Mouse (Mus musculus): ENCODE data around the gene Tysnd1. TPM values are rescaled to one million over a fixed set of nuclear protein-coding genes. Genes with fewer than 3 reads are reported as not detected.

Tysnd1 gene
- polyA plus RNA-seq, 2 experiments = 14.2 to 16.2 TPM

DNA sequence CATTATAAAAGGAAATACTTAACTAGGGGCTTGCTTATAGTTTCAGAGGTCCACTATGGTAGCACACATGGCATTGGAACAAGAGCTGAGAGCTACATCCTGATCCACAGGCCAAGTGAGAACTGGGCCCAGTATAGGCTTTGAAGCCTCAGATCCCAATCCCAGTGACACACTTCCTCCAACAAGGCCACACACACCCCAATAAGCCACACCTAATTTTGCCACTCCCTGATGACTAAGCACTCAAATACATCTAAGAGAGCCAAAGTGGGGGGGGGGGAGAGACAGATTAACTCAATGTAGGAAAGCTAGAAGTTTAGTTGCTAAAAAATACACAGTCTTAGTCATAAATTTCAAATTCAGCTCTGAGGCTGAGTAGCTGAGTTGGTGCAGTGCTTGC, 25.4 kb upstream of the Tysnd1 start:
- Histone ChIP-seq H3K36me3 (replicated peaks; ENCODE audit: control insufficient read depth, insufficient read depth, low read depth) (peaks cover 23% of the 10 kb centered on the region), H3K27me3 (ENCODE audit: control insufficient read depth, insufficient read depth, low read length) (no peaks in the 10 kb centered on the region), H3K4me3 (ENCODE audit: insufficient read depth in 1 of 2, low read depth in 2 of 2, low read length in 2 of 2) (no peak overlapping the region), H3K9me3 (ENCODE audit: control insufficient read depth, low read length) (no peaks in the 10 kb centered on the region), H3K4me1 (replicated peaks; ENCODE audit: control insufficient read depth in 2 of 2, insufficient read depth in 2 of 2, low read length in 1 of 2) (peaks cover 5 to 8% of the 10 kb centered on the region in 2 experiments; a peak in 3 of 4 replicates), H3K27ac (no peak overlapping the region), H3K9ac (replicated peaks) (no peak overlapping the region), H3K4me2 (ENCODE audit: low read depth) (no peak overlapping the region)
- TF ChIP-seq EP300 (IDR thresholded peaks at IDR 0.05; ENCODE audit: low read depth) = no peak
- no peak for TF ChIP-seq CTCF (IDR thresholded peaks at IDR 0.05; ENCODE audit: low read depth)
- no peak for DNase-seq (ENCODE audit: low read depth in 3 of 3, low spot score in 3 of 3)
- ATAC-seq (ENCODE audit: insufficient read depth) = peak; percentile 65; the same call in 1 of the 2 replicates

DNA sequence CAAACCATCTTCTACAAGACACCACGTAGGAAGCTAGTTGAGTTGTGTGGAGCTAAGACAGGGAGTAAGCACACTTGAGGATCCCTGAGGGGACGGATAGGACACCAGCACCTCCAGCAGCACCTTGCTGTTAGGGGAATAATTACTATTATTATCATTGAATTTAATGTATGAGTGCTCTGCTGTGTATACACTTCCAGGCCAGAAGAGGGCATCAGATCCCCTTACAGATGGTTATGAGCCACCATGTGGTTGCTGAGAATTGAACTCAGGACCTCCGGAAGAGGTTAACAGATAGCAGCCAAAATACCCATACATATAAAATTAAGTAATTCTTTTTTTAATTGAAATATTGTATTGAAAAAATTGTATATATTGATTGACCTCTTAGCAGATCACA, 24.6 kb upstream of the Tysnd1 start:
- H3K27me3 ChIP-seq (ENCODE audit: control insufficient read depth, insufficient read depth, low read length) = no peaks in the 10 kb centered on the region
- H3K27ac ChIP-seq = no peak overlapping the region
- no peaks in the 10 kb centered on the region for H3K9me3 ChIP-seq (ENCODE audit: control insufficient read depth, low read length)
- peaks cover 5 to 8% of the 10 kb centered on the region in 2 experiments; a peak in 3 of 4 replicates for H3K4me1 ChIP-seq (replicated peaks; ENCODE audit: control insufficient read depth in 2 of 2, insufficient read depth in 2 of 2, low read length in 1 of 2)
- no peak for DNase-seq (ENCODE audit: low read depth in 3 of 3, low spot score in 3 of 3)
- TF ChIP-seq CTCF (IDR thresholded peaks at IDR 0.05; ENCODE audit: low read depth) (peak; percentile 40; the same call in 1 of the 2 replicates), EP300 (IDR thresholded peaks at IDR 0.05; ENCODE audit: low read depth) (no peak)
- 77% methylated on average over 3 of the region's 3 CpGs for WGBS (ENCODE audit: insufficient replicate concordance)
- H3K36me3 ChIP-seq (replicated peaks; ENCODE audit: control insufficient read depth, insufficient read depth, low read depth) = peaks cover 23% of the 10 kb centered on the region
- no peak overlapping the region for H3K4me3 ChIP-seq (ENCODE audit: insufficient read depth in 1 of 2, low read depth in 2 of 2, low read length in 2 of 2)
- no peak overlapping the region for H3K9ac ChIP-seq (replicated peaks)
- ATAC-seq (ENCODE audit: insufficient read depth) = no peak
- no peak overlapping the region for H3K4me2 ChIP-seq (ENCODE audit: low read depth)

DNA sequence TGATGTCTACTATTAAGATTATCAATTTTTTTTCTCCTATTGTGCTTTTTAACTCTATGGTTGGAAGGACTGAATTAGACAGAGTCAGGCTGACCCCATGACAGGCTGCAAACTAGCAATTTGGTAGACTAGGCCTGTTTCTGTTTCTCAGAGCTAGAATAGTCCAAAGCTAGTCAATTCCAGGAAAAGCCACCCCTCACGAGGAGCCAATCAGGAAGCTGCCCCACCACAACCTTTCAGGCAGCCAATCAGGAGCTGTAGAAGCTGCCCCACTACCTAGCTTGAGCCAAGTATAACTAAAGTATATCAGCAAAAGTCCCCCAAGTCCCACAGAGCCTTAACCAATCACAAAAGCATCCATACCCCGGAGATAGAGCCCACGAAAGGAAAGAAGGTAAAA, 19.4 kb upstream of the Tysnd1 start:
- Histone ChIP-seq H3K9ac (replicated peaks) (no peak overlapping the region), H3K36me3 (replicated peaks; ENCODE audit: control insufficient read depth, insufficient read depth, low read depth) (peaks cover 4% of the 10 kb centered on the region), H3K27ac (peak overlapping the region; percentile 22), H3K27me3 (ENCODE audit: control insufficient read depth, insufficient read depth, low read length) (no peaks in the 10 kb centered on the region), H3K4me3 (ENCODE audit: insufficient read depth in 1 of 2, low read depth in 2 of 2, low read length in 2 of 2) (no peak overlapping the region), H3K4me2 (ENCODE audit: low read depth) (peak overlapping the region; percentile 34), H3K9me3 (ENCODE audit: control insufficient read depth, low read length) (no peaks in the 10 kb centered on the region), H3K4me1 (replicated peaks; ENCODE audit: control insufficient read depth in 2 of 2, insufficient read depth in 2 of 2, low read length in 1 of 2) (peaks cover 10 to 12% of the 10 kb centered on the region in 2 experiments; a peak in 3 of 4 replicates)
- 21% methylated on average over 3 of the region's 3 CpGs for WGBS (ENCODE audit: insufficient replicate concordance)
- ATAC-seq (ENCODE audit: insufficient read depth) = peak; percentile 12
- TF ChIP-seq EP300 (IDR thresholded peaks at IDR 0.05; ENCODE audit: low read depth) (no peak), CTCF (IDR thresholded peaks at IDR 0.05; ENCODE audit: low read depth) (no peak)
- peak; percentile 48 to 65 (median 55) for DNase-seq (ENCODE audit: low read depth in 3 of 3, low spot score in 3 of 3)

DNA sequence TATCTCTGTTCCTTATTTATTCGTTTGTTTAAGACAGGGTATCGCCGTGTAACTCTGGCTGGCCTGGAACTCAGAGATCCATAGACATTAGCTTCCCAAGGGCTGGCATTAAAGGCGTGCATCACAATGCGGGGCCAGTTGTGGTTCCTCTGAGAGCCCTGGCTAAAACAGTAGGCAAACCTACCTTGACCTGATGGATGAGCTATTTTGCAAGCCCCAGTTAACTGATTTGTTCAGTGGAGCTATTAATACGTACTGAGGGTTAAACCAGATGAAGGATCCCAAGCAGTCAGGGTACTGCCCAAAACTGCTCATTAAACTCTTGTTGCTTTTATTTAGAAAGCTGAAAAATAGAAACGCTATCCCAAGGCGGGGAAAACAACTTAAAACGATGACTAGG, 15.8 kb upstream of the Tysnd1 start:
- 44% methylated on average over 9 of the region's 9 CpGs for WGBS (ENCODE audit: insufficient replicate concordance)

DNA sequence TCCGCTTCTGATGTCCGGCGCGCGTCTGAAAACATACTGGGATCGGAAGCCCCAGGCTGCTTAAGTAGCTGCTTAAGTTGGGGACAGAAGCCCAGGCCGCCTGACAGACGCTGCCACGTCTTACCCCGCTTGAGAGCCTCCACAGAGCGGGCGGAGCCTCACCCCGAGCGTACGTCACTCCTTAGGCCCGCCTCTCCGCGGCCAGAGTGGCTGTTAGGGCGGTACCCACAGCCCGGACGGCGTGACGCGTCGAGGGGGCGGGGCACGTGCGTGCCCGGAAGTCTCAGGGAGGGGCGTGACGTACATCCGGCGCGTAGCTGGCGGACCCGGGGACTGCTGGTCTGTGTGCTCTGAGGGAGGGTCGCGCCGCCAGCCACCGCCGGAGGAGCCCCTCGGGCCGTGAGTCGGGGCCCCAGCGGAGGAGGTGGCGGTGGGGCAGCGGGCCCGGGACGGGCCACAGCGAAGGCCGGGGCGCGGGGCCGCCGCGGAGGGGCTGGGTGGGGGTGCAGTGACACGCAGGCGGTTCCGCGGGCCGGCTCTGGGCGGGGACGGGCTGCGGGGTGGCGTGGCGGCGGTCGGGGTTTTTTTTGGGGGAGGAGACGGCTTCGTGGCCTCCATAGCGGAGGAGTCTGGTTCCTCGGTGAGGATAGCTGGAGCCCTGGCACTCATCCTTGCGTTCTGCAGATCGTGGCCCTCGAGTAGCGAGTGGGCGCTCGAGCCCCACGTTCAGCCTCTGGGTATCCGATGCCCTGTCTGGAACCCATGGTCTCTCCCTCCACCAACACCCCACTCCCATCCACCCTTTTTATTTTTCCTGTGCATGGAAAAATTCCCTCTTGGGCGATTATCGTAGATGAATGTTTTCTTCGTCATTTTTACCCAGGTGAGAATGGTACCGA, 15.1 kb upstream of the Tysnd1 start, which contains the start of gene Sar1a:
Gene Sar1a (plus strand): TSS at position 285 of the 899 bp plus-strand sequence.
- Histone ChIP-seq H3K4me1 (replicated peaks; ENCODE audit: control insufficient read depth in 2 of 2, insufficient read depth in 2 of 2, low read length in 1 of 2) (peaks cover 10 to 17% of the 10 kb centered on the region in 2 experiments; a peak in 3 of 4 replicates), H3K27me3 (ENCODE audit: control insufficient read depth, insufficient read depth, low read length) (no peaks in the 10 kb centered on the region), H3K36me3 (replicated peaks; ENCODE audit: control insufficient read depth, insufficient read depth, low read depth) (peaks cover 8% of the 10 kb centered on the region), H3K4me2 (ENCODE audit: low read depth) (peak within 1 kb of the TSS; percentile 90), H3K4me3 (ENCODE audit: insufficient read depth in 1 of 2, low read depth in 2 of 2, low read length in 2 of 2) (peak within 1 kb of the TSS; percentile 82 to 99), H3K9ac (replicated peaks) (peak within 1 kb of the TSS; percentile 90), H3K27ac (peak within 1 kb of the TSS; percentile 80), H3K9me3 (ENCODE audit: control insufficient read depth, low read length) (no peaks in the 10 kb centered on the region)
- ATAC-seq (ENCODE audit: insufficient read depth) (peak; percentile 98), DNase-seq (ENCODE audit: low read depth in 3 of 3, low spot score in 3 of 3) (peak; percentile 94)
- no peak for TF ChIP-seq EP300 (IDR thresholded peaks at IDR 0.05; ENCODE audit: low read depth)
- no peak for TF ChIP-seq CTCF (IDR thresholded peaks at IDR 0.05; ENCODE audit: low read depth)
- WGBS (ENCODE audit: insufficient replicate concordance) = under 1% methylated on average over 84 of the region's 84 CpGs

More for the DNA sequence above, 15.8 kb upstream of the Tysnd1 start:
- Histone ChIP-seq H3K9ac (replicated peaks) (peak overlapping the region; percentile 85), H3K4me3 (ENCODE audit: insufficient read depth in 1 of 2, low read depth in 2 of 2, low read length in 2 of 2) (peak overlapping the region; percentile 63 to 99), H3K9me3 (ENCODE audit: control insufficient read depth, low read length) (no peaks in the 10 kb centered on the region), H3K4me1 (replicated peaks; ENCODE audit: control insufficient read depth in 2 of 2, insufficient read depth in 2 of 2, low read length in 1 of 2) (peaks cover 10 to 17% of the 10 kb centered on the region in 2 experiments; a peak in 3 of 4 replicates), H3K4me2 (ENCODE audit: low read depth) (peak overlapping the region; percentile 90), H3K27me3 (ENCODE audit: control insufficient read depth, insufficient read depth, low read length) (no peaks in the 10 kb centered on the region), H3K27ac (peak overlapping the region; percentile 80), H3K36me3 (replicated peaks; ENCODE audit: control insufficient read depth, insufficient read depth, low read depth) (peaks cover 2% of the 10 kb centered on the region)
- ATAC-seq (ENCODE audit: insufficient read depth) (no peak), DNase-seq (ENCODE audit: low read depth in 3 of 3, low spot score in 3 of 3) (no peak)
- TF ChIP-seq EP300 (IDR thresholded peaks at IDR 0.05; ENCODE audit: low read depth) = no peak
- no peak for TF ChIP-seq CTCF (IDR thresholded peaks at IDR 0.05; ENCODE audit: low read depth)

All from liver, embryonic 14.5 days (tissue).